Comparison of ENCODE assay signal across 8 mouse cellular contexts in the genomic region with DNA sequence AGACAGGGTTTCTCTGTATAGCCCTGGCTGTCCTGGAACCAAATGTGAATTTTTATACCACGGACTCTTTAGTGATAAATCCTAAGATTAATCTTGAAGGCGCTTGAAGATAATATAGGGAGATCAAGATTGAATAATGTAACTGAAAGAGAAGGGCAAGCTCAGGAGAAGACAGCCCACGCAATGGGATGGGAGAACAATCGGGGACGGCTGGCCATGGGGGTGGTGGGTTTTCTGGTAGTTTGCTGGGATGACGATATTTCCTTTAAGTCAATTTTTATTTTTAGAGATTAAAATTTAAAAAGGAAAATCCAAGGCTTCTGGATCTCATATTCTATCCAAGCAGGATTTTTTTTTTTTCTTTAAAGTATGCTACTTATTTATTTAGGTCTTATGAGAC. TPM values are rescaled to one million over a fixed set of nuclear protein-coding genes. Genes with fewer than 3 reads are reported as not detected.
DNase-seq lines count a peak whose midpoint lies in the region; ATAC-seq and TF ChIP-seq lines count a peak whose summit lies in the region.

No protein-coding gene starts in this region.

- H3K4me2 ChIP-seq in heart, embryonic 11.5 days, result peak overlapping the region; percentile 97
- H3K4me2 ChIP-seq in hindbrain, embryonic 12.5 days (replicated peaks), result peak overlapping the region; percentile 82
- H3K4me2 ChIP-seq in midbrain, embryonic 11.5 days, result peak overlapping the region; percentile 48

- no peaks in the 10 kb centered on the region; the same call in 1 of the 2 replicates for H3K79me2 ChIP-seq in MEL (ENCODE audit: control insufficient read depth, insufficient read depth, low read length, poor library complexity)

- no peaks in the 10 kb centered on the region for H3K9me3 ChIP-seq in heart, embryonic 11.5 days (replicated peaks; ENCODE audit: control insufficient read depth, low read length)
- no peaks in the 10 kb centered on the region for H3K9me3 ChIP-seq in MEL (replicated peaks; ENCODE audit: insufficient read depth, low read length)
- H3K9me3 ChIP-seq in hindbrain, embryonic 12.5 days (replicated peaks), result no peaks in the 10 kb centered on the region
- H3K9me3 ChIP-seq in midbrain, embryonic 11.5 days (ENCODE audit: control insufficient read depth, low read length), result no peaks in the 10 kb centered on the region

- H3K4me3 ChIP-seq in heart, embryonic 11.5 days (ENCODE audit: low read depth, low read length), result peak overlapping the region; percentile 63
- H3K4me3 ChIP-seq in MEL (ENCODE audit: control insufficient read depth in 1 of 2, insufficient read depth in 1 of 2, low read depth in 2 of 2, low read length in 2 of 2), result peak overlapping the region; percentile 65 to 91
- peak overlapping the region; percentile 57 for H3K4me3 ChIP-seq in hindbrain, embryonic 12.5 days
- H3K4me3 ChIP-seq in midbrain, embryonic 11.5 days (ENCODE audit: low read depth, low read length), result no peak overlapping the region; the same call in 1 of the 2 replicates

- peaks cover 9% of the 10 kb centered on the region for H3K4me1 ChIP-seq in heart, embryonic 11.5 days (ENCODE audit: control insufficient read depth, insufficient read depth, low read length)
- peaks cover 2 to 28% of the 10 kb centered on the region in 2 experiments for H3K4me1 ChIP-seq in MEL (ENCODE audit: control insufficient read depth in 1 of 2, insufficient read depth in 2 of 2, low read length in 2 of 2)
- H3K4me1 ChIP-seq in hindbrain, embryonic 12.5 days, result peaks cover 13% of the 10 kb centered on the region
- no peaks in the 10 kb centered on the region for H3K4me1 ChIP-seq in midbrain, embryonic 11.5 days (ENCODE audit: control insufficient read depth, insufficient read depth, low read length)

- no peak for TF ChIP-seq POLR2A in MEL (IDR thresholded peaks at IDR 0.05; ENCODE audit: control insufficient read depth in 1 of 2, insufficient read depth in 1 of 2, low read depth in 1 of 2, low read length in 2 of 2, poor library complexity in 1 of 2)

- WGBS in heart, embryonic 11.5 days (ENCODE audit: insufficient replicate concordance), result 46% methylated on average over 6 of the region's 6 CpGs
- WGBS in hindbrain, embryonic 12.5 days, result 56% methylated on average over 6 of the region's 6 CpGs
- 54% methylated on average over 6 of the region's 6 CpGs for WGBS in midbrain, embryonic 11.5 days

- TF ChIP-seq CTCF in MEL (IDR thresholded peaks at IDR 0.05 in 2 of 3, conservative IDR thresholded peaks at IDR 0.05 in 1 of 3; ENCODE audit: control insufficient read depth in 1 of 3, insufficient read depth in 1 of 3, low read depth in 2 of 3, low read length in 3 of 3, poor library complexity in 1 of 3, severe bottlenecking in 1 of 3), result no peak

- peaks cover 3% of the 10 kb centered on the region; the same call in 1 of the 2 replicates for H3K36me3 ChIP-seq in heart, embryonic 11.5 days (ENCODE audit: control insufficient read depth, insufficient read depth, low read length)
- H3K36me3 ChIP-seq in MEL (ENCODE audit: control insufficient read depth in 1 of 2, insufficient read depth in 2 of 2, low read length in 2 of 2), result peaks cover 0 to 9% of the 10 kb centered on the region in 2 experiments; a peak in 2 of 4 replicates
- peaks cover 11% of the 10 kb centered on the region; the same call in 1 of the 2 replicates for H3K36me3 ChIP-seq in hindbrain, embryonic 12.5 days
- H3K36me3 ChIP-seq in midbrain, embryonic 11.5 days (ENCODE audit: control insufficient read depth, insufficient read depth, low read length), result no peaks in the 10 kb centered on the region

- TF ChIP-seq EP300 in MEL (IDR thresholded peaks at IDR 0.05; ENCODE audit: low read depth in 1 of 2, low read length in 2 of 2), result no peak

- peak overlapping the region; percentile 74 for H3K9ac ChIP-seq in heart, embryonic 11.5 days (ENCODE audit: low read depth, low read length)
- peak overlapping the region; percentile 69 for H3K9ac ChIP-seq in MEL (ENCODE audit: control insufficient read depth, low read depth, low read length, poor library complexity, severe bottlenecking)
- peak overlapping the region; percentile 71; the same call in 1 of the 2 replicates for H3K9ac ChIP-seq in hindbrain, embryonic 12.5 days
- peak overlapping the region; percentile 35; the same call in 1 of the 2 replicates for H3K9ac ChIP-seq in midbrain, embryonic 11.5 days (ENCODE audit: low read length)

- no peak for ATAC-seq in heart, embryonic 11.5 days (replicated peaks; ENCODE audit: insufficient number of reproducible peaks, low FRiP score, low TSS enrichment)
- ATAC-seq in hindbrain, embryonic 12.5 days (ENCODE audit: low FRiP score), result peak; percentile 30; the same call in 1 of the 2 replicates
- peak; percentile 19 for ATAC-seq in midbrain, embryonic 11.5 days (ENCODE audit: low FRiP score)

- no peak overlapping the region for H3K27ac ChIP-seq in heart, embryonic 11.5 days (ENCODE audit: low read depth, low read length)
- peak overlapping the region; percentile 24; the same call in 1 of the 2 replicates for H3K27ac ChIP-seq in MEL (ENCODE audit: control insufficient read depth, low read depth, low read length)
- no peak overlapping the region for H3K27ac ChIP-seq in hindbrain, embryonic 12.5 days
- H3K27ac ChIP-seq in midbrain, embryonic 11.5 days (ENCODE audit: low read depth, low read length), result no peak overlapping the region

- DNase-seq in heart, adult 18-20 months, result no peak
- DNase-seq in MEL (ENCODE audit: low read depth, low spot score), result no peak
- DNase-seq in midbrain, embryonic 11.5 days (ENCODE audit: low spot score, missing footprints), result no peak
- no peak for DNase-seq in urinary bladder, postnatal 14 days (ENCODE audit: low spot score)
- no peak for DNase-seq in gastrocnemius, postnatal 10 days
- DNase-seq in adrenal gland, postnatal 25 days, result no peak

- H3K27me3 ChIP-seq in heart, embryonic 11.5 days (ENCODE audit: control insufficient read depth, insufficient read depth, low read length), result no peaks in the 10 kb centered on the region
- H3K27me3 ChIP-seq in MEL (ENCODE audit: control insufficient read depth in 1 of 2, insufficient read depth in 2 of 2, low read length in 2 of 2), result no peaks in the 10 kb centered on the region
- H3K27me3 ChIP-seq in hindbrain, embryonic 12.5 days, result no peaks in the 10 kb centered on the region
- H3K27me3 ChIP-seq in midbrain, embryonic 11.5 days (ENCODE audit: control insufficient read depth, insufficient read depth, low read length), result no peaks in the 10 kb centered on the region

- TF ChIP-seq RAD21 in MEL (IDR thresholded peaks at IDR 0.05; ENCODE audit: low read depth, low read length), result no peak

RNA-seq across cellular contexts. Expression of a gene that starts 10.0 kb away (rescaled TPM):
- polyA plus RNA-seq in heart, embryonic 11.5 days (2014; fragmentation: Nextera tagmentation; extraction: Ambion mirVana), result 59.5 and 64.2 TPM in 2 replicates
- total RNA-seq in heart, adult 18-20 months (2021), result 10 to 100 TPM; 29.8 to 30.9 TPM
- 8.0 and 11.1 TPM in 2 replicates for total RNA-seq in MEL (2012; rRNA removed)
- 10 to 100 TPM in 1 of 2 experiments, not detected in 1; 22.8 TPM for polyA plus RNA-seq in MEL (2012; ENCODE audit: insufficient read depth in 1 of 2, insufficient read length in 2 of 2, low read depth in 1 of 2, low replicate concordance in 2 of 2, missing spikeins in 1 of 2)
- 93.9 and 104 TPM in 2 replicates for polyA plus RNA-seq in hindbrain, embryonic 12.5 days (2016; fragmentation: Nextera tagmentation; extraction: Ambion mirVana)
- 62.5 and 63.5 TPM in 2 replicates for polyA plus RNA-seq in midbrain, embryonic 11.5 days (2014; fragmentation: Nextera tagmentation; extraction: Ambion mirVana)
- total RNA-seq in gastrocnemius, postnatal 10 days (2021), result 10 to 100 TPM; 27.2 to 37.9 TPM
- total RNA-seq in adrenal gland, postnatal 25 days (2021), result 108 and 114 TPM in 2 replicates

RNA-seq across cellular contexts. Expression of a gene that starts 10.0 kb away (rescaled TPM):
- polyA plus RNA-seq in heart, embryonic 11.5 days (2014; fragmentation: Nextera tagmentation; extraction: Ambion mirVana), result 22.5 and 29.3 TPM in 2 replicates
- total RNA-seq in heart, adult 18-20 months (2021), result 10 to 100 TPM; 63.8 to 64.7 TPM
- 5.9 and 6.6 TPM in 2 replicates for total RNA-seq in MEL (2012; rRNA removed)
- 10 to 100 TPM in 1 of 2 experiments, not detected in 1; 33.2 TPM for polyA plus RNA-seq in MEL (2012; ENCODE audit: insufficient read depth in 1 of 2, insufficient read length in 2 of 2, low read depth in 1 of 2, low replicate concordance in 2 of 2, missing spikeins in 1 of 2)
- polyA plus RNA-seq in hindbrain, embryonic 12.5 days (2016; fragmentation: Nextera tagmentation; extraction: Ambion mirVana), result 35.0 and 35.4 TPM in 2 replicates
- polyA plus RNA-seq in midbrain, embryonic 11.5 days (2014; fragmentation: Nextera tagmentation; extraction: Ambion mirVana), result 24.6 and 26.5 TPM in 2 replicates
- total RNA-seq in gastrocnemius, postnatal 10 days (2021), result 100 to 1,000 TPM; 106 to 110 TPM
- 16.9 and 18.0 TPM in 2 replicates for total RNA-seq in adrenal gland, postnatal 25 days (2021)

RNA-seq across cellular contexts. Expression of a gene that starts 20.0 kb away (rescaled TPM):
- polyA plus RNA-seq in heart, embryonic 11.5 days (2014; fragmentation: Nextera tagmentation; extraction: Ambion mirVana), result 0.44 and 0.57 TPM in 2 replicates
- under 1 TPM in 1 of 2 experiments, not detected in 1; 0.10 TPM for total RNA-seq in heart, adult 18-20 months (2021)
- not detected in 2 replicates for total RNA-seq in MEL (2012; rRNA removed)
- polyA plus RNA-seq in MEL (2012; ENCODE audit: insufficient read depth in 1 of 2, insufficient read length in 2 of 2, low read depth in 1 of 2, low replicate concordance in 2 of 2, missing spikeins in 1 of 2), result under 1 TPM in 1 of 2 experiments, not detected in 1; 0.26 TPM
- polyA plus RNA-seq in hindbrain, embryonic 12.5 days (2016; fragmentation: Nextera tagmentation; extraction: Ambion mirVana), result 0.36 and 0.66 TPM in 2 replicates
- 0.18 and 0.21 TPM in 2 replicates for polyA plus RNA-seq in midbrain, embryonic 11.5 days (2014; fragmentation: Nextera tagmentation; extraction: Ambion mirVana)
- total RNA-seq in gastrocnemius, postnatal 10 days (2021), result under 1 TPM; 0.42 to 0.84 TPM
- total RNA-seq in adrenal gland, postnatal 25 days (2021), result 0.88 TPM in 1 of 2 replicates, not detected in the other

RNA-seq across cellular contexts. Expression of a gene that starts 43.9 kb away (rescaled TPM):
- polyA plus RNA-seq in heart, embryonic 11.5 days (2014; fragmentation: Nextera tagmentation; extraction: Ambion mirVana), result 0.76 and 0.96 TPM in 2 replicates
- under 1 TPM; 0.57 to 0.62 TPM for total RNA-seq in heart, adult 18-20 months (2021)
- 0.39 TPM in 2 replicates for total RNA-seq in MEL (2012; rRNA removed)
- polyA plus RNA-seq in MEL (2012; ENCODE audit: insufficient read depth in 1 of 2, insufficient read length in 2 of 2, low read depth in 1 of 2, low replicate concordance in 2 of 2, missing spikeins in 1 of 2), result 1 to 10 TPM in 1 of 2 experiments, not detected in 1; 1.4 TPM
- polyA plus RNA-seq in hindbrain, embryonic 12.5 days (2016; fragmentation: Nextera tagmentation; extraction: Ambion mirVana), result 2.5 and 3.5 TPM in 2 replicates
- polyA plus RNA-seq in midbrain, embryonic 11.5 days (2014; fragmentation: Nextera tagmentation; extraction: Ambion mirVana), result 0.77 and 0.85 TPM in 2 replicates
- total RNA-seq in gastrocnemius, postnatal 10 days (2021), result 10 to 100 TPM; 34.6 to 48.7 TPM
- total RNA-seq in adrenal gland, postnatal 25 days (2021), result 2.6 and 2.7 TPM in 2 replicates

RNA-seq across cellular contexts. Expression of a gene that starts 48.3 kb away (rescaled TPM):
- polyA plus RNA-seq in heart, embryonic 11.5 days (2014; fragmentation: Nextera tagmentation; extraction: Ambion mirVana), result 72.1 and 78.0 TPM in 2 replicates
- 100 to 1,000 TPM; 168 to 200 TPM for total RNA-seq in heart, adult 18-20 months (2021)
- total RNA-seq in MEL (2012; rRNA removed), result 69.0 and 73.5 TPM in 2 replicates
- polyA plus RNA-seq in MEL (2012; ENCODE audit: insufficient read depth in 1 of 2, insufficient read length in 2 of 2, low read depth in 1 of 2, low replicate concordance in 2 of 2, missing spikeins in 1 of 2), result 100 to 1,000 TPM in 1 of 2 experiments, not detected in 1; 127 TPM
- 85.0 and 90.5 TPM in 2 replicates for polyA plus RNA-seq in hindbrain, embryonic 12.5 days (2016; fragmentation: Nextera tagmentation; extraction: Ambion mirVana)
- polyA plus RNA-seq in midbrain, embryonic 11.5 days (2014; fragmentation: Nextera tagmentation; extraction: Ambion mirVana), result 62.6 and 69.0 TPM in 2 replicates
- 100 to 1,000 TPM; 128 to 134 TPM for total RNA-seq in gastrocnemius, postnatal 10 days (2021)
- total RNA-seq in adrenal gland, postnatal 25 days (2021), result 150 and 209 TPM in 2 replicates
